Mouse (Mus musculus) frontal cortex, adult (tissue): ENCODE results near the gene Gm7145.
"Not testable (repeated sequence)": the region's sequence is repeated elsewhere in the genome, so short reads cannot be mapped to it uniquely, and the experiment has no call there.

Source experiments
- ATAC-seq: cut with Nextera tagmentation; 2 replicates; pipeline ENCODE4 v1.9.2; 2017; ENCODE audit warnings: mild to moderate bottlenecking, moderate library complexity, mixed read lengths; ENCODE audit not compliant: low TSS enrichment

Gm7145 gene

GRCm38 (mm10) chr1:117965639-117966038, at the start of gene Gm7145:
Gm7145 (plus strand) TSS chr1:117965939.
- ATAC-seq, result no peak

GRCm38 (mm10) chr1:117927715-117928114, 38.0 kb upstream of the Gm7145 start, which contains the start of gene Gm28168:
Gm28168 (plus strand) TSS chr1:117928015.
- ATAC-seq, result not testable (repeated sequence)

GRCm38 (mm10) chr1:118003876-118004275, 38.1 kb downstream of the Gm7145 start:
- ATAC-seq, result not testable (repeated sequence)

GRCm38 (mm10) chr1:118012736-118013135, 47.0 kb downstream of the Gm7145 start:
- ATAC-seq, result not testable (repeated sequence)
